Mouse (Mus musculus): ENCODE results near the gene Epn3.

Epn3 gene

DNA sequence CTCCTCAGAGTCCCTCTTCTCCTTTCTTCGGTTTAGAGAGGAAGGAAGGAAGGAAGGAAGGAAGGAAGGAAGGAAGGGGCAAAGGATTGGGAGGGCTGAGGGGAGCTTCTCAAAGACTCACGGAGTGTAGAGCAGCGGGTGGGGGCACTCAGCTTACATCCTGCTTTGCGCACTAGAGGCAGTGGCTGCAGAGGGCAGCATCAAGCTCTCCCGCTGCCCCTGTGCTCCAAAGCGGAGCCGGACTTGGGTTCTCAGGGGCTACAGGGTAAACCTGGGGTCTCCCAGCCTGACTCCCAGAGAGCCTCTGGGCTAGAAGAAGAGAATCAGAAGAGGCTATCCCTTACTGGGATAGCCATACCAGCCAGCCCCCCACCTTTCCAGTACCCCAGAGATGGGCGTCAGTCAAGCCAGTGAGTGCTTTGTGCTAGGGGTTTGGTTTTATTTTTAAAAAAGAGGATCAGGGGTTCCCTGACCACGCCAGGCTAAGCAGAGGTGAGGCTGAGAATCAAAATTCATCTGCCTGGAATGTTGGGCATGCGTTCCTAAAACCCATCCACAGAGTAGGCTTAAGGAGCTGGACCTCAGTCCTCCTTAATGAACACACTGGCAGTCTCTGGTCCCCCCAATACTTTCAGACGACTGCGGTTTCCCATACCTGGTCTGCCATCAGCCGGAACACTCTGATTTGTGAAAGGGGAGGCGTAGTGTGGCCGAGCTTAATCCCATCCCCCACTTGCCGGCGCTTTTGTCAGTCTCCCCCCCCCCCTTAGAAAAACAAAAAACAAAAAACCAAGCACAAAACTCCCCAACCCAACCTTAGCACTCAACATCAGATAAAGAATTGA, 27.8 kb downstream of the Epn3 start:
- DNase-seq (ENCODE audit: low spot score in 2 of 2) = no peak

DNA sequence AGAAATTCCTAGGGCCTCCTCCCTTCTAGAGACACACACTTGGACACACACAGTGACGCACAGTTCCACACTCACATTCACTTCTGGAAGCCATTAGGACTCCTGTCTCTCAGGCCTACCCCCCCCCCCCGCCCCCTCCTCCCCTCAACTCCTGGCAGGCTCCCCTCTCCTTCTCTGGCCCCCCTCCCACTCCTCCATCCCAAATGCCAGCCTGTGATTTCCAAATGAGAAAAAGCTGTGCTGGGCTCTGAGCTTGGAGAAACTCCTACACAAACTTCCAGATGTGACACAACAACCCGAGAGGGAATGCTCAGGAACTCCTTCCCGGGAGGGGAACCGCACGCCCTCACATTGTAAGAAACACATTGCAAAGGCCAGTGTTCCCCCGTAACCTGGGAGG, 29.4 kb downstream of the Epn3 start:
- DNase-seq (ENCODE audit: low spot score in 2 of 2) = no peak

DNA sequence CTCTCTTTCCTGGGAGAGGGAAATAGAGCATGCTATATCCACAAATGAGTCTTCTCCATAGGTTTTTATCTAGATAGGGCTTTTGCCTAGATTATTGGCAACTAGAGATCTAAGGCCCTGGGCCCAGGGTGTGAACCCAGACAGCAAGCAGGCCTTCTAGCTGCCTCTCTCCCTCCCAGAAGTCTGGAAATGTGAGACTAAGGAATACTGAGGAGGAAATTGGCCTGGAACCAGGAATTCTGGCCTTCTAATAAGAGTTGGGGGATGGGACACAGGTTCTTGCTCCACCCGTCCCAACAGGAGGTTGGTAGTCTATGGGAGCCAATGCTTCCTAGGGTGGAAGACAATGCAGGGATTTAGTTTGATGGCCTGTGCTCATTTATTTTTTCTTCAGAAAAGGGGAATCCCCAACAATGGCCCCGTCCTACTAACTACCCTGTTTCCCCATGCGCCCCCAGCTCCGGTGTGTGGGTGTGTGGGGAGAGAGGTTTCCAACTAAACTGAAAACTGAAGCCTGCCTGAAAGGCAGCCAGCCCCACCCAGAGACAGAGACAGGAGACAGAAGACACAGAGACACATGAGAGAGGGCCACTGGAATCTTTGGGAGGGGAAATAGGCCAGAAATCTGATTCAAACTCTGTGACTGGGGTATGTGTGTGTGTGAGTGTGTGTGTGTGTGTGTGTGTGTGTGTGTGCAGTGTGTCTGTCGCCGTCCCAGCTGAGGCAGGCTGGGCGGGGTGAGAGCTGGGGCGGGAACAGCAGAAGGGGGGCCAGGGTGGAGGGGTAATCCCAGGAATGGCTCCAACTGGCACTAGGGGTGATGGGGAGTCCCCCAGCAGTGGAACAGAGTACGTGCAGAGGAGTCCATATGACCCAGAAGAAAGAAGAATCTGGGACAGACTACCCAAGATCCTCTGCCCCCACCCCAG, 30.4 kb downstream of the Epn3 start:
- no peak for DNase-seq (ENCODE audit: low spot score in 2 of 2)

DNA sequence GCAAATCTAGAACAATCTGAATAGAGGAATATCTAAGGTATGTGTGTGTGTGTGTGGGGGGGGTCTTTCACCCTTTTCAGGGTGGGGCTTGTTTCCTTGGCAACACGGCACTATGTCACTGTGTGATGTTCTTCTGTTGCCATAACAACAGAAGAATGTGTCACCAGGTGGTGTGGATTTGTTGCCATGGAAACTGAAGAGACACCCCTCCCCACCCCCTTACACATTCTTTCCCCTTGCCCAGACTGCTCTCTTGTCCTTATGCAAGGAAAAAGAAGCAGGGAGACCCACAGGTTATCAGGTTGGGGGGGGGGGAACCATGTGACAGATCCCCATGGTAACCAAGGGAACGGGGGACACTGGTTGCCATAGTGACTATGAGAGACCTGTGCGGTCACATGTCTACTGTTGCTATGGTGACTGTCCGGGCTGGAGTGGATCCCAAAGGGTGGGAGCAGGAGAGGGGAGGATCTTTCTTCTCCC, 31.2 kb downstream of the Epn3 start:
- no peak for DNase-seq (ENCODE audit: low spot score in 2 of 2)

DNA sequence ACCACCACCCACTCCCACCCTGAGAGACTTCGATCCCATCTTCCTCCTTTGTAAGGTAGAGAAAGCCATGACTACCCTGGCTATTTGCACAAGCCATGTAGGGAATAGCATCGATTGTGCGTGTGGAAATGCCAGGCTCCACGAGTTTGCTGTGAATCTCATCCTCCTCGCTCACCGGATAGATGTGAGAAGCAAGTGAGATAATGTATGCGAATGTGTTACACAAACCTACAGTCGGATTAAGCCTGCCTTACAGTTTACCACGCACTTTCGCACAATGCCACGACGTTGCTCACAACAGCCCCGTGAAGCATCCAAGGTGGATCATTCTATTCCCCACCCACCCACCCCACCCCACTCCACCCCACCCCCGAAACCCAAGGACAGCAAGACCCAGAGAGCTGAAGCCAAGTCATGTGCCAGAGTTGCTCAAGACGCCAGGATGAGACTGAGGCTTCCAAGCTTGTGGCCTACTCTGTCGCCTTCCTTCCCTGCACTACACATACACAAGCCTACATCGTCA, 33.4 kb downstream of the Epn3 start:
- DNase-seq (ENCODE audit: low spot score in 2 of 2) = no peak

DNA sequence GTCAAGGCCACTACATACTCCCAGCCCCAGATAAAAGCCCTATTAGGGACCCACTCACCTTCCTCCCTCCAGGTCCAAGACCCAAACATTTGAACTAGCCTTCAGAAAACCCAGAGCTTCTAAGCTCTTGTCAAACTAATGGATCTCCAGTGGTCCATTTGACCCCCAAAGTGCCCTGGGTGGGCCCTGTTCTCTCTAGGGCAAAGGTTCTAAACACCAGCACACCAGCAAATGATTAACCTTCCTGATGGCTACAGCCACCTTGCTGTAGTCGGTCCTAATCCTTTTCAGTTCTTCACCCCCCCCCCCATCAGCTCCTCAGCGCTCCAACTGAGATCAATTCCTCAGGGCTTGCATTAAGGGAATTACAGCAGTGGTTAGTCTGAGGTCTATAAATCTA, 35.6 kb downstream of the Epn3 start:
- DNase-seq (ENCODE audit: low spot score in 2 of 2) = no peak

DNA sequence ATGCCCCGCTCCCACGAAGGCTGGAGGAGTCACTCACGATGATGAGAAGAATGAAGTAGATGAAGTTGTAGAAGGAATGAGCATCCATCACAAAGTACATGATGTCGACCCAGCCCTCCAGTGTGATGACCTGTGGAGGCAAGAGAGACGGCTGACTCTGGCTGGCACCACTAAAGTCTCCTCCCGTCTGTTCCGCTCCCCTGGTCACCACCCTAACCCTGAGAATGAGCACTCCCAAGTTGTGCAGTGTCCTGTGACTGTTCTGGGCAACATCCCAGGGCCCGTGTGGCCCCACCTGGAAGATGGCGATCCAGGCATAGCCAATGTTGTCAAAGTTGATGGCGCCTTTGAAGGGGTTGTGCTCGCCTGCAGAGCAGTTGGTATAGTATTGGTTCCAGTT, 37.9 kb downstream of the Epn3 start:
- DNase-seq (ENCODE audit: low spot score in 2 of 2) = no peak

DNA sequence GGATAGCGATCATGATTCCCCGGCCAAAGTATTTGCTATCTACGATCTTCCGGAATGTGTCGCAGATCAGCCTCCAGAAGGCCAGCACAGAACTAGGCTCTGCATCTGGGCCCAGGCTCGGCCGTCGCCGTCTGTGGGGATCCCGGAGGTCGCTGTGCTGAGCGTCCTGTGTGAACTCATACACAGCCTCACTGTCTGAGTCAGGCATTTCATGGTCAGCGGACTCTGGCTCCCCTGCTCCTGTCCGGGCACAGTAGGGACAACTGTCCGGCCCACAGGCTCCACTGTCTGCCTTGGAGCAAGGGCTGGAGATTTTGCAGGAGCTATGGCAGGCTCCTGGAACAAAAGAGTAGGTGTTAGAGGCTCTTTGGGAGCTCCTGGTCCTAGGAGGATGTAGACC, 42.8 kb downstream of the Epn3 start:
- DNase-seq (ENCODE audit: low spot score in 2 of 2) = no peak

DNA sequence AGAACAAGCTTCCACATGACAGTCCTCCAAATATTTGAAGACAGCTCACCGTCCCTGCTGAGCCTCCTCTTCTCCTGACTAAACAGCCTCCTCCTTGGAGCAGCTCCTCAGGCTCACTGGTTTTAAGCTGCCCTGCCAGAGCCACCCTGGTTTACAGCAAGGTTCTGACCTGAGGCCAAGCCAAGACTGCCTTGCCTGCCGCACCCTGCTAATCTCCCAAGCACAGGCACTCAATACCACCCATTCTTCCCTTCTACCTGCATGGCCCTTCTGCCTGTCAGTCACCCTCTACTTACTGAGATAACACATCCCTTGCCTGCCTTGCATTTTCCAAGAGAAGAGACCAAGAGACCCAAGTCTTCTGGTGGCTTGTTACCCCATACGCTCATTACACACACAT, 43.4 kb downstream of the Epn3 start:
- DNase-seq (ENCODE audit: low spot score in 2 of 2) = no peak

DNA sequence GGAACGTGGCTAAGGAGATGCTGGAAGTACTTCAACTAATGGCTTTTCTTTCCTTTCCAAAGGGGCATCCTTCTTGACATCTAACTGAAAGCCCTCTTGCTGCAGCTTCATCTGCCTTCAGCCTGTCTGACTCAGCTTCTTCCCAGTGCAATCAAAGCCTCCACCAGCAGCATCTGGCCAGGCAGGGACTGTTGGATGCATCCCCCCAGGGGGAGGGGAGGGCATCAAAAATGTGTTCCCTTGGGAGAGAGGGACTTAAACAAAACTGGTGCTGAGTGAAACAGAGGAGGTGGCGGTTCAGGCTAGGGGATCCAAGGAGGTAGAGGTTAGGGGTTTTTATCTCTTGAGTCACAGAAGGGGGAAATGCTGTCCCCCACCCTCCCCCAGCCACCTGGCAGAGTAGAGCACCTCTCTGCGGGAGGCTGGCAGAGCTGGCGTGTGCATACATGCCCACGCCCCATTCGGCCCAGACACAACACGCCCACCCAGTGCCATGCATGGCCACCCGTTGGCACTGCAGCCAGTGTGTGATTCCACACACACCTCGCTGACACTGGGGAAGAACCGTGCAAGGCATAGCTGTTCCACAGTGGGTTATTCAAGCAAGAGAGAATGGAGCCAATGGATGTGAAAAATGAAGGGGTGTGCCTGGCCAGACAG, 44.5 kb downstream of the Epn3 start:
- no peak for DNase-seq (ENCODE audit: low spot score in 2 of 2)

DNA sequence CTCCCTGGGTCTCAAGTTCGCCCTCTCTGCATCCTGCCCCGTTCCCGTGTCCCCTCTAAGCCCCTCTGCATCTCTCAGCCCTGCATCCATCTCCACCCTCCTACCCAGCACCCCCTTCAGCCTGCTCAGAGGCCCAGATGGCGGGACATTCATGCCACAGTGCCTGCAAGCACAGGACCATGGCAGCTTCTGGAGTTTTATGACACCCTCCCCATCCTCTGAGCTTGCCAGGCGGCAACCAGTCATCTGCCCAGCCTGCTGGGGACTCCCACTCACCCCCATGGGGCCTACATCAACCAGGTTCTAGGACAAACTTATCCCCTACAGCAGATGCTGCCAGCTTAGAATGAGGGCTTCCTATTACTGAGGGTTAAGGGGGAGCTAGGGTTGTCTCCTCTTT, 45.0 kb downstream of the Epn3 start:
- DNase-seq (ENCODE audit: low spot score in 2 of 2) = no peak

DNA sequence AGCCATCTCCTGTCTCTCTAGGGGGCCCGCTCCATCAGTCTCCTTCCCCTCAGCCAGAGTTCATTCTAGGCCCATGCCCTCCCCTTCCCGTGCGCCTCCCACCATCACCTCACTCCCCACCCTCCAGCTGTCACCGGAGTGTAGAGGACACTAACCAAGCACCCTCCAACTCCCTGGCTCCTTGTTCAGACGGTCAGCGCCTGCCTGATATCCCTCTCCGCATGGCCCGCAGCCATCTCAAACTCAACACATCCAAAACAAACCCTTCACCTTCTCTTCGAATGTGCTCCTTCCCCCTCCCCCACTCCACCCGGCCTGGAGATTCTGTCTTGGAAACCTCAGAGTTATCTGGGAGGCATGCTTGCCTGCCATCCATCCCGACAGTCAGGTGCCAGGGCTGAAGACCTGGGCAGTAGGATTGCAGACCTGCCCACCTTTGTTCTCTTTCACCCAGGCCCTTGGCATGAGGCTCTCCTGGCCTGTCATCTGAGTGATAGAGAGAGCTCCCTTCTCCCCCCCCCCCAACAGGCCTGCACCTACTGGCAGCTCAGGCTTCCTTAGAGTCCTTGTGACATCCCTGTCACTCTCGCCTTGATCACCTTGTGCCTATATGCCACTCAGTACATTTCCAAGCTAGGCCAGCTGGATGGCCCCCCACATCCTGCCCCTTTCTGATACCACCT, 48.5 kb downstream of the Epn3 start:
- no peak for DNase-seq (ENCODE audit: low spot score in 2 of 2)

DNA sequence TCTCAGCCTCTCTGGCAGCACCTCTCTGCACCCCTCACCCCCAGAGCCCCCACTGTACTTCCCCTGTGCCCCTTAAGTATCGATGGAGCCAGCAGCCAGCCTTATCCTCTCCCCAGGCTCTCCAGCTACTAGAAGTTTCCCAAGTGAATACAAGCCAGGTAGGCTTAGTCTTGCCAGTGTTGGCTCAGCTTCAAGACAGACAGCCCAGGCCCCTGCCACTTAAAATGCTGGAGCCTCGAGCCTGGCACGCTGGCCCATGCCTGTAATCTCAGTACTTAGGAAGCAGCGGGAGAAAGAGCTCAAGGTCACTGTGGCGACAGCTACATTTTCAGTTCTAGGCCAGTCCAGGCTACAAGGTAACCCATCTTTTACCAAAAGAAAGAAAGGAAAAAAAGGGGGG, 49.9 kb downstream of the Epn3 start:
- DNase-seq (ENCODE audit: low spot score in 2 of 2) = no peak

DNA sequence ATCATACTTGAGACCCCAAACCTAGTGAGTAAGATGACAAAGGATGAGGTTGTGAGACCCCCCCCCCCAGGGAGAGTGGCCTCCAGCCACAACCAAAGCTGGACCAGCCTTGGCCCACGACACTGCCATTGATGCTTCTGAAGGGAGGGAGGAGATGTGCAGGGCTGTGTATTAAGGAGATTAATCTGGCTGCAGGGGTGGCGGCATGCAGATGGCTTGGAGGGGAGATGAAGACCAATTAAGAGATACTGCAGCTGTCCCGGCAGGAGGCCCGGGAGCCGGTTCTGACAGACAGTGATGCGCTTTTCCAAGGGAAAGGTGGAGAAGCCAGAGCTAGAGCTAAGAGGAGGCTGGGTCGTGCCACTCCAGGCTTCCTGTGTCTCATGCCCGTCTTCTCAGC, 50.5 kb downstream of the Epn3 start:
- DNase-seq (ENCODE audit: low spot score in 2 of 2) = no peak

DNA sequence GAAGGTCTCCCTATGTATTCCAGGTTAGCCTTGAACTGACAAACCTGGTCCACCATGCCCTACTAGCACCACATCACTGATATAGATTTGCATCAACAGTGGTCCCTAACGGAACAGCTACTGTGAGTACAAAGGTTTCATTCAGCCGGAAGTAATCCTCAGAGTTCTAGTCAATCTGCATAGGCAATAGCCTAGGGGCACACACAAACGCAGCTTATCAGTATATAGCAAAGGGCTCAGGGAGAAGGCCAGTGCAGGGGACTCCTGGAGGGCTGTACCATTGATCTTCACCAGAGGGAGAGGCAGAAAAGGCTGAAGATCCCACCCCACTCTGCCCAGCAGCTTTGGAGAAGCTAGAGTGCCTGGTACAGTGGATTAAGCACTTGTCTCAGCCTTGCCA, 52.8 kb downstream of the Epn3 start:
- no peak for DNase-seq (ENCODE audit: low spot score in 2 of 2)

DNA sequence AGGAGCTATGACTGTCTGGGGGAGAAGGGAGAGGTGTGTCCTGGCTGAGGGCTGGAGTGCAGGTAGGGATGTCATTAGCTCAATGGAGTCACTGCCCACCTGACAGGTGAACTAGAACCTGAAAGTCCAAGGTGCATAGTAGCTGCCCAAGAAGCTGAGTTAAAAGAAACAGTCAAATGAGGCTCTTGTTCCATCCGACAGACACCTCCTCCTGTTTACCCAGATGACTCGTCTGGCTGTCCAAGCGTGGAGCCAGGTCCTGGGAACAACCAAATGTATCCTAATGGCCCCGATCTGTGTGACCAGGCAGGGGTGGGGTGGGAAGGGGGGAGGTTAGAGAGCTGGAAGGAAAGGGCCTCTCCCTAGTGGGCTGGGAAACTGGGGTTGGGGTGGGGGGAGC, 54.5 kb downstream of the Epn3 start:
- DNase-seq (ENCODE audit: low spot score in 2 of 2) = no peak

DNA sequence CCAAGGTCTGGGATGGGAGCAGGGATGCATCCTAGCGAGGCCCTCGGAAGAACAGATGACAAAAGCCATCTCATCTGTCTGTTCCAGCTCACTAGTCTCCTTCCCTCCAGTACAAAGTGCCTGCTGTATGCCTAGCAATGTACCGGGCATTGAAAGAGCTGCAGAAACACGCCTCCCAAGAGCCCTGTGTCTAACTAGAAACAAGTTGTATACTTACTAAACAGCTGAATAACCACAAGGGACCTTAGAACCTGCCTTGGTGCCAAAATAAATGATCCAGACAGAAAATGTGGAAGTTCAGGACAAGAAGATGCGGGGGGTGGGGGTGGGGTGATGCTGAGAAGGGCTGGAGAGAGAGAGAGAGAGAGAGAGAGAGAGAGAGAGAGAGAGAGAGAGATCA, 54.9 kb downstream of the Epn3 start:
- no peak for DNase-seq (ENCODE audit: low spot score in 2 of 2)

DNA sequence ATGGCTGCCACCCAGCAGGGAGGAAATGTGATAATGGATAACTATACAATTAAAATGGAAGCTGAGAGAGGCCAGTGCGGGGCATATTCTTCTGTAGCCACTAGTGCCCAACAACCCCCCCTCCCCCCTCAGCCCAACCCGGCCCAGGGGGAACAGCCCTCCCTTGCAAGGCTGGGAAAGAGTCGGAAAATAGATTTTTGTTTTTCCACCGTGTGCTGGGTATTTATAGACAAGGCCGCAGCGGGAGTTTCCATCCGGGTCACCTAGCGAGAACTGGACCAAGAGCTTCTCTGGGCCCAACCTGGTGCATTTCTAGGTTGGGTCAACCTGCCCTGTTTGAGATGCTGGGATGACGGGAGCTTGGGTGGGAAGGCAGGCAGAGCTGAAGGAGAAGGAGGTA, 58.0 kb downstream of the Epn3 start:
- no peak for DNase-seq (ENCODE audit: low spot score in 2 of 2)

DNA sequence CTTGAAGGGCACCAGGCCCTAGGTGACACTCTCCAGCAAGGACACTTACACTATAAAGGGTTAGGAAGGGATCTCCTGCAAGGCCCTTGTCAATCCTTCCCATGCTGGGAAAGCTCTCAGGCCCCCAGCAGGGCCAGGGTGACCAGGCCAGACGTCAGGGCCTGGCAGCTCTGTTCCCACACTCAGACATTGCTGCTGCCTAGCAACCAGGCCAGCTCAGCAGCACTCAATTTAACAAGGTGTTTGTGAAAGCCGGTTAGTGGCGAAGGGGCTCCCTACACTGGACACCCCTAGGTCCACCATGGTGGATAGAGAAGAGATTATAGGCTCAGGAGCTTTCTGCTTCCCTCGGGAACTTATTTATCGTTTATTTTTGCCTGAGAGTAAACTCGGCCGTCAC, 58.7 kb downstream of the Epn3 start:
- no peak for DNase-seq (ENCODE audit: low spot score in 2 of 2)

DNA sequence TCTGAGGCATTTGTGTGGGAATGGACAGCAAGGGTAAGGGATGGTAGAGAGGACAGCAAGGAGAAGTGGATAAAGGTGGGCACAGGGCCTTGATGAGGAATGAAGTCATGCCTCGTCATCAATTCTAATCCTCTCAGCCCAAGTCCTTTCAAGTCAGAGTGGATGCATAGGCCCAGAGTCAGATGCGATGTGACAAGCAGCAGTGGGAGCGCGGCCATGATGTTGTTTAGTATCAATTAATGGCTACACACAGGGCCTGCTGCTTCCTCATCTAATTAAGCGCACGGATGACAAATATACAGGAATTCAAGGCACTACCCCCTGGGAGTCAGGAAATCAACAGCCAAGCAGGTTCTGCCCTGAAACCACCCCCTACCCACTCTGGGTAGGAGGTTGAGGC, 59.4 kb downstream of the Epn3 start:
- no peak for DNase-seq (ENCODE audit: low spot score in 2 of 2)
